5 mouse cellular contexts compared by ENCODE assay signal in genomic region chr11:61618571-61618970, GRCm38 (mm10).
"Had no signal": no experiment of that assay in that cellular context is flagged by ENCODE, and none has a peak within 500 bp of the region (broad histone marks: within the 10 kb centered on the region; RNA-seq: fewer than 3 reads in every experiment).

No protein-coding gene starts in this region.

- H3K4me3 ChIP-seq: limb, embryonic 12.5 days; midbrain, embryonic 13.5 days had no signal

- DNase-seq: right cerebral cortex, postnatal 14 days; thymus, postnatal 36 days had no signal

- H3K9ac ChIP-seq: limb, embryonic 12.5 days; liver, embryonic 14.5 days; midbrain, embryonic 13.5 days had no signal

- H3K27ac ChIP-seq: limb, embryonic 12.5 days; liver, embryonic 14.5 days; midbrain, embryonic 13.5 days had no signal

- H3K36me3 ChIP-seq: limb, embryonic 12.5 days; midbrain, embryonic 13.5 days had no signal

- H3K27me3 ChIP-seq: limb, embryonic 12.5 days had no signal

- H3K9me3 ChIP-seq: limb, embryonic 12.5 days; midbrain, embryonic 13.5 days had no signal
